Mouse (Mus musculus): ENCODE results near the gene Prl8a2.

GRCm38 (mm10) chr13:27334989-27335388 lies 10.5 kb upstream of the Prl8a2 start:
- TF ChIP-seq POLR2A (IDR thresholded peaks at IDR 0.05; ENCODE audit: borderline replicate concordance, low read depth, low read length) (no peak), CTCF (IDR thresholded peaks at IDR 0.05; ENCODE audit: low read depth, low read length) (no peak)
